Mouse (Mus musculus) ES-Bruce4 (cell line): ENCODE data around the gene Homer3.

Source experiments
- CTCF ChIP-seq: IDR thresholded peaks from one replicate; pipeline ENCODE4 v1.8.1; 2011; ENCODE audit warnings: low read depth, low read length
- EP300 ChIP-seq: IDR thresholded peaks from 2 replicates; pipeline ENCODE4 v1.6.1; 2011; ENCODE audit warnings: low read depth, low read length; ENCODE audit not compliant: insufficient read depth
- POLR2A ChIP-seq: IDR thresholded peaks from one replicate; pipeline ENCODE4 v1.8.1; 2011; ENCODE audit warnings: low read length; ENCODE audit not compliant: insufficient read depth

DNA sequence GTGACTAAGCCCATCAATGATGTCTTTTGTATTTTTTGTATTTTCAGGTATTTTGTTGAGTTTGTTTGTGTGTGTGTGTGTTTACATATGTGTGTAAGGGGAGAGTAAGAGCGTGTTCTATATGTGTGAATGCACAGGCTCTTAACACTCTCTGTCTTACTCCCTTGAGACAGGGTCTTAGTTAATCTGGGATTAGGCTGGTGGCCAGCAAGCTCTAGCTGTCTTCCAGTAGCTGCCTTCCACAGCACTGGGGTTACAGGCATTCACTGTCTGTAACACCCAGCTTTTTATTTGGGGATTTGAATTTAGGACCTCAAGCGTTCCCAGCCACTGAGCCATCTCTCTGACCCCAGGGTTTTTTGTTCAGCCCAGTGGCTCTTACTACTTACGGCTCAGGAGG is 34.8 kb upstream of the Homer3 start:
- TF ChIP-seq CTCF (no peak), POLR2A (no peak), EP300 (no peak)
